ENCODE assay signal across 8 mouse cellular contexts in the genomic region with DNA sequence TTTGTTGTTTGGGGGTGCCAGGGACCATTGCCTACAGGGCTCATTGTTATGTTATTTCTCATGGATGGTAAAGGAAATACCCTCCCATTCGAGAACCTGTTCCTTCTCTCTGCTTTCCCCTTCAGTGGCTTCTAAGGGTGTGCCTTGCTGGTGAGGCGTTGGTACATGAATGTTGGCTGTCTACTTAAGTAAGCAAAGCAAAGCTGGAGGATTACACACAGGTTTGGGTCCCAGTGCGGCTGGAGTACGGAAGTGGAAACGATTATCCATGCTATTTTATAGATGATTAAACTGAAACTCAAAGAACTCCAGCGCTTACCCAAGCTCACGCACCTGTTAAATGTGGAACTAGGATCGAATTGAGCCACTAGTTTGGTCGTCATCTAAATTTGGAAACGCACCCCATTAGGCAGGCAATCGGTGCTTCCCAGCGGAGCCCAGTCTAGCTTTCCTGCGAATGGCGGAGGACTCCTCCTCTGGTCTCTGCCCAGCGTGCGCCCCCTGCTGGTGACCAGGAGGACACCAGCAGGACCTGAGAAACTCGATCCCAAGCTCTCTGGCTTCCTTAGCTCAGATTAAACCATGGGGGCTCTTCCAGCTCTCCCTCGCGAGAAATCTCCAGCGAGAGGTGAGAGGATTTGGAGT. TPM values are rescaled to one million over a fixed set of nuclear protein-coding genes. Genes with fewer than 3 reads are reported as not detected.
DNase-seq lines count a peak whose midpoint lies in the region; ATAC-seq and TF ChIP-seq lines count a peak whose summit lies in the region.

No protein-coding gene starts in this region.

- peaks cover 73% of the 10 kb centered on the region for H3K4me1 ChIP-seq in E14TG2a.4 (replicated peaks; ENCODE audit: low read depth, low read length)
- H3K4me1 ChIP-seq in forebrain, embryonic 14.5 days (ENCODE audit: control insufficient read depth, insufficient read depth, low read length): peaks cover 17% of the 10 kb centered on the region
- H3K4me1 ChIP-seq in liver, postnatal 0 days (ENCODE audit: insufficient read depth): peaks cover 30% of the 10 kb centered on the region
- H3K4me1 ChIP-seq in neural tube, embryonic 13.5 days (replicated peaks): peaks cover 51% of the 10 kb centered on the region

- no peaks in the 10 kb centered on the region for H3K9me3 ChIP-seq in E14TG2a.4 (ENCODE audit: low read length)
- no peaks in the 10 kb centered on the region for H3K9me3 ChIP-seq in forebrain, embryonic 14.5 days (replicated peaks; ENCODE audit: control insufficient read depth, low read length)
- H3K9me3 ChIP-seq in liver, postnatal 0 days (ENCODE audit: low read length): no peaks in the 10 kb centered on the region
- no peaks in the 10 kb centered on the region for H3K9me3 ChIP-seq in neural tube, embryonic 13.5 days

- intact Hi-C loops in heart, postnatal 14 days (cut with DNase I): loop anchor here (2.0 to 5.0 kb wide), 4 partner anchors 91 to 405 kb away; no protein-coding TSS in a partner anchor

- TF ChIP-seq CTCF in E14TG2a.4 (conservative IDR thresholded peaks at IDR 0.05; ENCODE audit: low read length): peak; percentile 87
- peak; percentile 96 for TF ChIP-seq CTCF in liver, postnatal 0 days (IDR thresholded peaks at IDR 0.05; ENCODE audit: low read depth)

- peak overlapping the region; percentile 10; the same call in 1 of the 2 replicates for H3K9ac ChIP-seq in forebrain, embryonic 14.5 days (ENCODE audit: low read length)
- peak overlapping the region; percentile 59 for H3K9ac ChIP-seq in liver, postnatal 0 days (replicated peaks)
- peak overlapping the region; percentile 62 for H3K9ac ChIP-seq in neural tube, embryonic 13.5 days

- no peaks in the 10 kb centered on the region for H3K36me3 ChIP-seq in E14TG2a.4 (ENCODE audit: insufficient read depth, low read length)
- no peaks in the 10 kb centered on the region for H3K36me3 ChIP-seq in forebrain, embryonic 14.5 days (ENCODE audit: control insufficient read depth, insufficient read depth, low read length)
- H3K36me3 ChIP-seq in liver, postnatal 0 days (replicated peaks; ENCODE audit: insufficient read depth, low read length): no peaks in the 10 kb centered on the region
- H3K36me3 ChIP-seq in neural tube, embryonic 13.5 days: no peaks in the 10 kb centered on the region

- peaks cover 52% of the 10 kb centered on the region for H3K27me3 ChIP-seq in E14TG2a.4 (ENCODE audit: insufficient read depth, low read length)
- 0 out of 2 replicates have a peak, but pooled peaks cover 3% of the 10 kb centered on the region for H3K27me3 ChIP-seq in forebrain, embryonic 14.5 days (replicated peaks; ENCODE audit: control insufficient read depth, insufficient read depth, low read length)
- no peaks in the 10 kb centered on the region for H3K27me3 ChIP-seq in liver, postnatal 0 days (ENCODE audit: insufficient read depth, low read length)
- H3K27me3 ChIP-seq in neural tube, embryonic 13.5 days: peaks cover 19% of the 10 kb centered on the region

- peak; percentile 92 for DNase-seq in forebrain, embryonic 14.5 days (ENCODE audit: low spot score)
- peak; percentile 91 to 93 for DNase-seq in heart, postnatal 14 days
- peak; percentile 64 for DNase-seq in large intestine, adult 2 months (ENCODE audit: low read depth, low spot score)
- peak; percentile 86 for DNase-seq in liver, postnatal 0 days
- peak; percentile 59 for DNase-seq in telencephalon, adult 2 months (ENCODE audit: low read depth, low spot score)

- peak overlapping the region; percentile 63 for H3K4me3 ChIP-seq in E14TG2a.4 (replicated peaks; ENCODE audit: low read length)
- peak overlapping the region; percentile 27 for H3K4me3 ChIP-seq in forebrain, embryonic 14.5 days (ENCODE audit: low read depth, low read length)
- H3K4me3 ChIP-seq in liver, postnatal 0 days (ENCODE audit: low read depth, low read length): peak overlapping the region; percentile 50
- peak overlapping the region; percentile 38 for H3K4me3 ChIP-seq in neural tube, embryonic 13.5 days

- ATAC-seq in cerebellum, adult (ENCODE audit: insufficient number of reproducible peaks, low FRiP score, low TSS enrichment): peak; percentile 85
- peak; percentile 81 for ATAC-seq in forebrain, embryonic 14.5 days
- peak; percentile 32 for ATAC-seq in liver, postnatal 0 days
- ATAC-seq in neural tube, embryonic 13.5 days (ENCODE audit: low read depth): peak; percentile 66

- peak overlapping the region; percentile 44; the same call in 1 of the 2 replicates for H3K27ac ChIP-seq in forebrain, embryonic 14.5 days (ENCODE audit: low read depth, low read length)
- H3K27ac ChIP-seq in liver, postnatal 0 days (ENCODE audit: low read depth): peak overlapping the region; percentile 48
- H3K27ac ChIP-seq in neural tube, embryonic 13.5 days (replicated peaks): peak overlapping the region; percentile 72

- H3K4me2 ChIP-seq in forebrain, embryonic 14.5 days (ENCODE audit: low read length): peak overlapping the region; percentile 56
- H3K4me2 ChIP-seq in liver, postnatal 0 days (ENCODE audit: low read depth, low read length): peak overlapping the region; percentile 81
- H3K4me2 ChIP-seq in neural tube, embryonic 13.5 days: peak overlapping the region; percentile 66

- TF ChIP-seq EP300 in liver, postnatal 0 days (IDR thresholded peaks at IDR 0.05; ENCODE audit: low read depth): no peak

- WGBS in forebrain, embryonic 14.5 days: under 1% methylated on average over 20 of the region's 20 CpGs
- under 1% methylated on average over 20 of the region's 20 CpGs for WGBS in large intestine, adult 2 months
- under 1% methylated on average over 20 of the region's 20 CpGs for WGBS in liver, postnatal 0 days (ENCODE audit: insufficient replicate concordance)
- WGBS in neural tube, embryonic 13.5 days: 1% methylated on average over 20 of the region's 20 CpGs

RNA-seq across cellular contexts. Expression of a gene that starts 5.3 kb away (rescaled TPM):
- 0.11 and 0.26 TPM in 2 replicates for polyA plus RNA-seq in forebrain, embryonic 14.5 days (2014; fragmentation: Nextera tagmentation; extraction: Ambion mirVana)
- total RNA-seq in heart, postnatal 14 days (2021): 1 to 10 TPM; 1.7 to 2.1 TPM
- 0.90 and 1.0 TPM in 2 replicates for polyA plus RNA-seq in large intestine, adult 2 months (2012; rRNA removed)
- 1.2 TPM in 2 replicates for polyA plus RNA-seq in liver, postnatal 0 days (2015; fragmentation: Nextera tagmentation; extraction: Ambion mirVana)
- 0.39 and 0.58 TPM in 2 replicates for polyA plus RNA-seq in neural tube, embryonic 13.5 days (2015; fragmentation: Nextera tagmentation; extraction: Ambion mirVana)

Comparison
In these comparisons a context has a peak if more than half of its experiments do, and no peak if none do; other contexts are left out.
1. Peak in every context shown above with its lines: DNase-seq, ATAC-seq, H3K4me3 ChIP-seq and H3K27ac ChIP-seq.
2. ATAC-seq: peak in every context shown above with its lines; median percentile 85 in cerebellum, adult; 81 in forebrain, embryonic 14.5 days; 66 in neural tube, embryonic 13.5 days; 32 in liver, postnatal 0 days.
3. H3K9ac ChIP-seq: peak in every context shown above with its lines; median percentile 62 in neural tube, embryonic 13.5 days; 59 in liver, postnatal 0 days; 10 in forebrain, embryonic 14.5 days.